In genomic region chr11:114814873-114815592, GRCm38 (mm10) we compare ENCODE assay signal across 19 mouse cellular contexts. TPM values are rescaled to one million over a fixed set of nuclear protein-coding genes. Genes with fewer than 3 reads are reported as not detected.
DNase-seq lines count a peak whose midpoint lies in the region; ATAC-seq lines count a peak whose summit lies in the region.
"Had no signal": no experiment of that assay in that cellular context is flagged by ENCODE, and none has a peak within 500 bp of the region (broad histone marks: within the 10 kb centered on the region; RNA-seq: fewer than 3 reads in every experiment).

No protein-coding gene starts in this region.

- no peak for DNase-seq in heart, adult 18-20 months
- peak; percentile 43 for DNase-seq in thymus, postnatal 0 days (ENCODE audit: low spot score)
- no peak for DNase-seq in thymus, postnatal 25 days
- peak; percentile 43 for DNase-seq in yolk sac, embryonic 10.5 days (ENCODE audit: low spot score)
- DNase-seq in adrenal gland, postnatal 25 days, result no peak
- DNase-seq in ovary, postnatal 14 days (ENCODE audit: low spot score), result no peak
- DNase-seq: cerebellum, adult 11-12 months; embryo, embryonic 11 days; kidney, adult 11 months; lung, postnatal 10 days; right cerebral cortex, postnatal 4 days; thymus, postnatal 4 days had no signal

- no peak overlapping the region for H3K9ac ChIP-seq in heart, embryonic 13.5 days
- H3K9ac ChIP-seq in limb, embryonic 13.5 days, result no peak overlapping the region
- H3K9ac ChIP-seq: hindbrain, embryonic 13.5 days had no signal

- WGBS in heart, embryonic 13.5 days, result 46% methylated on average over 11 of the region's 11 CpGs
- 68% methylated on average over 11 of the region's 11 CpGs for WGBS in limb, embryonic 13.5 days

- H3K27me3 ChIP-seq in heart, embryonic 13.5 days (replicated peaks), result no peaks in the 10 kb centered on the region
- no peaks in the 10 kb centered on the region for H3K27me3 ChIP-seq in limb, embryonic 13.5 days

- no peaks in the 10 kb centered on the region for H3K9me3 ChIP-seq in heart, embryonic 13.5 days
- no peaks in the 10 kb centered on the region for H3K9me3 ChIP-seq in limb, embryonic 13.5 days
- H3K9me3 ChIP-seq: hindbrain, embryonic 13.5 days had no signal

- H3K36me3 ChIP-seq in heart, embryonic 13.5 days, result no peaks in the 10 kb centered on the region
- H3K36me3 ChIP-seq in limb, embryonic 13.5 days, result no peaks in the 10 kb centered on the region
- H3K36me3 ChIP-seq: hindbrain, embryonic 13.5 days had no signal

- H3K4me3 ChIP-seq in heart, embryonic 13.5 days, result no peak overlapping the region
- H3K4me3 ChIP-seq in limb, embryonic 13.5 days, result no peak overlapping the region
- H3K4me3 ChIP-seq: hindbrain, embryonic 13.5 days had no signal

- peak overlapping the region; percentile 56 for H3K27ac ChIP-seq in heart, embryonic 13.5 days (replicated peaks)
- H3K27ac ChIP-seq in limb, embryonic 13.5 days, result no peak overlapping the region
- H3K27ac ChIP-seq: hindbrain, embryonic 13.5 days had no signal

- ATAC-seq in heart, embryonic 13.5 days (ENCODE audit: extremely low read depth, insufficient number of reproducible peaks, low FRiP score, low TSS enrichment), result no peak
- peak; percentile 17; the same call in 1 of the 2 replicates for ATAC-seq in limb, embryonic 13.5 days (ENCODE audit: low FRiP score, low read depth)

- peaks cover 17% of the 10 kb centered on the region for H3K4me1 ChIP-seq in heart, embryonic 13.5 days
- H3K4me1 ChIP-seq in limb, embryonic 13.5 days, result peaks cover 30% of the 10 kb centered on the region

- H3K4me2 ChIP-seq in heart, embryonic 13.5 days, result no peak overlapping the region
- H3K4me2 ChIP-seq in limb, embryonic 13.5 days (replicated peaks), result no peak overlapping the region
- H3K4me2 ChIP-seq: hindbrain, embryonic 13.5 days; liver, embryonic 11.5 days; midbrain, embryonic 11.5 days had no signal

RNA-seq across cellular contexts. Expression of gene Gpr142, which starts 16.3 kb away (rescaled TPM):
- not detected in 2 replicates for polyA plus RNA-seq in heart, embryonic 13.5 days (2015; fragmentation: Nextera tagmentation; extraction: Ambion mirVana)
- total RNA-seq in heart, adult 18-20 months (2021), result not detected
- not detected in 2 replicates for polyA plus RNA-seq in thymus, postnatal 0 days (2015; fragmentation: Nextera tagmentation; extraction: Ambion mirVana)
- polyA plus RNA-seq in limb, embryonic 13.5 days (2015; fragmentation: Nextera tagmentation; extraction: Ambion mirVana), result not detected in 2 replicates
- not detected in 2 replicates for total RNA-seq in adrenal gland, postnatal 25 days (2021)
- total RNA-seq: left cerebral cortex, adult 18-20 months had no signal
- polyA plus RNA-seq: hindbrain, embryonic 13.5 days; large intestine, adult 2 months; liver, embryonic 11.5 days had no signal

RNA-seq across cellular contexts. Expression of gene Btbd17, which starts 19.3 kb away (rescaled TPM):
- 0.24 TPM in 1 of 2 replicates, not detected in the other for polyA plus RNA-seq in heart, embryonic 13.5 days (2015; fragmentation: Nextera tagmentation; extraction: Ambion mirVana)
- not detected for total RNA-seq in heart, adult 18-20 months (2021)
- polyA plus RNA-seq in thymus, postnatal 0 days (2015; fragmentation: Nextera tagmentation; extraction: Ambion mirVana), result 0.14 TPM in 1 of 2 replicates, not detected in the other
- polyA plus RNA-seq in limb, embryonic 13.5 days (2015; fragmentation: Nextera tagmentation; extraction: Ambion mirVana), result 1.7 TPM in 2 replicates
- total RNA-seq in adrenal gland, postnatal 25 days (2021), result not detected in 2 replicates

RNA-seq across cellular contexts. Expression of gene Gprc5c, which starts 35.9 kb away (rescaled TPM):
- 20.6 and 20.7 TPM in 2 replicates for polyA plus RNA-seq in heart, embryonic 13.5 days (2015; fragmentation: Nextera tagmentation; extraction: Ambion mirVana)
- 1 to 10 TPM; 5.1 to 7.5 TPM for total RNA-seq in heart, adult 18-20 months (2021)
- 5.0 and 5.3 TPM in 2 replicates for polyA plus RNA-seq in thymus, postnatal 0 days (2015; fragmentation: Nextera tagmentation; extraction: Ambion mirVana)
- polyA plus RNA-seq in limb, embryonic 13.5 days (2015; fragmentation: Nextera tagmentation; extraction: Ambion mirVana), result 56.2 and 60.0 TPM in 2 replicates
- total RNA-seq in adrenal gland, postnatal 25 days (2021), result 5.4 and 13.9 TPM in 2 replicates

RNA-seq across cellular contexts. Expression of gene Kif19a, which starts 49.8 kb away (rescaled TPM):
- 0.17 TPM in 1 of 2 replicates, not detected in the other for polyA plus RNA-seq in heart, embryonic 13.5 days (2015; fragmentation: Nextera tagmentation; extraction: Ambion mirVana)
- 1 to 10 TPM in 1 of 2 experiments, under 1 TPM in 1; 0.42 to 1.3 TPM for total RNA-seq in heart, adult 18-20 months (2021)
- 0.09 TPM in 2 replicates for polyA plus RNA-seq in thymus, postnatal 0 days (2015; fragmentation: Nextera tagmentation; extraction: Ambion mirVana)
- polyA plus RNA-seq in limb, embryonic 13.5 days (2015; fragmentation: Nextera tagmentation; extraction: Ambion mirVana), result 0.09 and 0.23 TPM in 2 replicates
- 0.43 TPM in 1 of 2 replicates, not detected in the other for total RNA-seq in adrenal gland, postnatal 25 days (2021)
- polyA plus RNA-seq: liver, embryonic 11.5 days had no signal

Comparison
In these comparisons a context has a peak if more than half of its experiments do, and no peak if none do; other contexts are left out.
1. DNase-seq: peak in thymus, postnatal 0 days (single experiment) and yolk sac, embryonic 10.5 days (single experiment); none in heart, adult 18-20 months (0 of 2), thymus, postnatal 25 days (single experiment), adrenal gland, postnatal 25 days (single experiment) and ovary, postnatal 14 days (single experiment).